Mouse (Mus musculus) Patski (cell line): ENCODE data around the gene Pacsin2. TPM values are rescaled to one million over a fixed set of nuclear protein-coding genes. Genes with fewer than 3 reads are reported as not detected.

Experiments used
- ATAC-seq: fragments of 100-300 bp; one replicate; pipeline ENCODE4 v1.8.0; 2021
- CTCF ChIA-PET: fragments of 350-600 bp; sonication (Branson Sonifier 250); formaldehyde crosslinking; loops from one replicate; lab custom pipeline; 2022; ENCODE audit warnings: inconsistent platforms; lab: Charles Lee
- POLR2A ChIA-PET: fragments of 350-600 bp; sonication (Branson Sonifier 250); formaldehyde crosslinking; loops from one replicate; lab custom pipeline; 2022; ENCODE audit warnings: antibody characterized with exemption, inconsistent platforms; lab: Charles Lee
- DNase-seq: peaks from one replicate; pipeline ENCODE4 v3.0.0-alpha.2; 2011; ENCODE audit warnings: low read depth, low spot score
- H3K27me3 ChIP-seq: fragments of 371-371 bp; one replicate; pipeline ENCODE4 v1.5.1; 2021
- CTCF ChIP-seq: fragments of 100-300 bp; IDR thresholded peaks from one replicate; pipeline ENCODE4 v1.5.1; 2021
- in situ Hi-C: fragments of 300-500 bp; cut with MboI; formaldehyde crosslinking; loops from 3 replicates; pipeline ENCODE4 v1.11.1; 2018; ENCODE audit warnings: low pct_unique_long_range_greater_than_20kb, mixed read lengths
- polyA plus RNA-seq: library from polyadenylated mRNA; unstranded; gene quantifications from one replicate; pipeline ENCODE4 v1.2.3, GENCODE M21; 2021

Gene Pacsin2
- polyA plus RNA-seq, 1 experiment from 2014 or later, result 126 TPM

- no peak for TF ChIP-seq CTCF
- no peak for DNase-seq
- H3K27me3 ChIP-seq, result no peaks in the 10 kb centered on the region
- no peak for ATAC-seq
- in situ Hi-C loops, result loop anchor here (25.0 kb wide), 1 partner anchor 109 kb away; no protein-coding TSS in a partner anchor
- ChIA-PET CTCF (interaction anchor here (1.5 kb wide), 1 partner anchor 22 kb away, joined by 3 read pairs; no protein-coding TSS in a partner anchor), POLR2A (no interaction called here)
Observed at GRCm38 (mm10) chr15:83495787-83496367, 31.5 kb upstream of the Pacsin2 start.

- TF ChIP-seq CTCF, result no peak
- DNase-seq, result no peak
- ATAC-seq, result no peak
- ChIA-PET POLR2A (no interaction called here), CTCF (interaction anchor here (1.5 kb wide), 1 partner anchor 22 kb away, joined by 3 read pairs; no protein-coding TSS in a partner anchor)
- in situ Hi-C loops, result loop anchor here (25.0 kb wide), 1 partner anchor 108 kb away; no protein-coding TSS in a partner anchor
- no peaks in the 10 kb centered on the region for H3K27me3 ChIP-seq
Observed at GRCm38 (mm10) chr15:83495195-83495594, 30.8 kb upstream of the Pacsin2 start.

- ChIA-PET CTCF (interaction anchor here (1.5 kb wide), 1 partner anchor 23 kb away, joined by 3 read pairs; no protein-coding TSS in a partner anchor), POLR2A (no interaction called here)
- ATAC-seq (no peak), DNase-seq (no peak)
- in situ Hi-C loops, result loop anchor here (25.0 kb wide), 1 partner anchor 107 kb away; no protein-coding TSS in a partner anchor
- H3K27me3 ChIP-seq, result no peaks in the 10 kb centered on the region
- TF ChIP-seq CTCF, result no peak
Observed at GRCm38 (mm10) chr15:83494572-83494920, 30.1 kb upstream of the Pacsin2 start.

- ATAC-seq, result no peak
- DNase-seq, result no peak
- in situ Hi-C loops, result loop anchor here (25.0 kb wide), 1 partner anchor 107 kb away; no protein-coding TSS in a partner anchor
- TF ChIP-seq CTCF, result no peak
- ChIA-PET POLR2A (no interaction called here), CTCF (interaction anchor here (1.1 to 1.5 kb wide), 2 partner anchors 15 to 23 kb away, joined by 3 read pairs; no protein-coding TSS in a partner anchor)
- no peaks in the 10 kb centered on the region for H3K27me3 ChIP-seq
Observed at GRCm38 (mm10) chr15:83493856-83494571, 29.6 kb upstream of the Pacsin2 start.

- ChIA-PET POLR2A (no interaction called here), CTCF (interaction anchor here (1.0 kb wide), 1 partner anchor 12 kb away, joined by 3 read pairs; no protein-coding TSS in a partner anchor)
- ATAC-seq (no peak), DNase-seq (no peak)
- in situ Hi-C loops, result loop anchor here (25.0 kb wide), 1 partner anchor 105 kb away; no protein-coding TSS in a partner anchor
- no peak for TF ChIP-seq CTCF
- no peaks in the 10 kb centered on the region for H3K27me3 ChIP-seq
Observed at GRCm38 (mm10) chr15:83491891-83492290, 27.5 kb upstream of the Pacsin2 start.

- no peaks in the 10 kb centered on the region for H3K27me3 ChIP-seq
- in situ Hi-C loops, result loop anchor here (25.0 kb wide), 1 partner anchor 102 kb away; no protein-coding TSS in a partner anchor
- no peak for DNase-seq
- ChIA-PET POLR2A (no interaction called here), CTCF (no interaction called here)
- no peak for TF ChIP-seq CTCF
- ATAC-seq, result no peak
Observed at GRCm38 (mm10) chr15:83489471-83489870, 25.1 kb upstream of the Pacsin2 start.

GRCm38 (mm10) chr15:83487477-83488115 lies 23.2 kb upstream of the Pacsin2 start:
- ChIA-PET CTCF (interaction anchor here (1.6 kb wide), 1 partner anchor 85 kb away, joined by 3 read pairs; no protein-coding TSS in a partner anchor), POLR2A (no interaction called here)
- in situ Hi-C loops, result loop anchor here (25.0 kb wide), 1 partner anchor 100 kb away; no protein-coding TSS in a partner anchor
- H3K27me3 ChIP-seq, result no peaks in the 10 kb centered on the region
- no peak for TF ChIP-seq CTCF
- DNase-seq (no peak), ATAC-seq (no peak)

GRCm38 (mm10) chr15:83484311-83484710 lies 19.9 kb upstream of the Pacsin2 start:
- no peaks in the 10 kb centered on the region for H3K27me3 ChIP-seq
- ATAC-seq (no peak), DNase-seq (no peak)
- in situ Hi-C loops, result loop anchor here (25.0 kb wide), 1 partner anchor 97 kb away; no protein-coding TSS in a partner anchor
- ChIA-PET POLR2A (no interaction called here), CTCF (interaction anchor here (1.2 to 1.3 kb wide), 3 partner anchors 15 to 88 kb away, joined by 3 to 5 read pairs (median 3); no protein-coding TSS in a partner anchor)
- TF ChIP-seq CTCF, result no peak

GRCm38 (mm10) chr15:83483482-83483881 lies 19.1 kb upstream of the Pacsin2 start:
- DNase-seq (no peak), ATAC-seq (no peak)
- ChIA-PET CTCF (interaction anchor here (0.6 to 1.3 kb wide), 5 partner anchors 16 to 280 kb away, joined by 3 to 5 read pairs (median 3); no protein-coding TSS in a partner anchor), POLR2A (no interaction called here)
- in situ Hi-C loops, result loop anchor here (25.0 kb wide), 1 partner anchor 96 kb away; no protein-coding TSS in a partner anchor
- no peaks in the 10 kb centered on the region for H3K27me3 ChIP-seq
- no peak for TF ChIP-seq CTCF
